Mouse (Mus musculus) CH12.LX (cell line): ENCODE measurements around the gene Msantd1. TPM values are rescaled to one million over a fixed set of nuclear protein-coding genes. Genes with fewer than 3 reads are reported as not detected.

Source experiments
- DNase-seq: peaks from one replicate; pipeline ENCODE4 v3.0.0-alpha.2; 2013; ENCODE audit errors: extremely low read depth
- H3K27ac ChIP-seq: 2 replicates; pipeline ENCODE4 v1.5.1; 2012; ENCODE audit warnings: low read depth, mild to moderate bottlenecking, control low read depth, moderate library complexity; ENCODE audit not compliant: insufficient read depth
- H3K27me3 ChIP-seq: replicated peaks from 2 replicates; pipeline ENCODE3; 2012; ENCODE audit warnings: inconsistent platforms
- H3K36me3 ChIP-seq, 2 experiments: replicated peaks in 1 of 2; 2 replicates each; pipeline versions ENCODE3 to v1.6.1; 2012; ENCODE audit warnings: inconsistent platforms in 1 of 2, low read length in 1 of 2, mild to moderate bottlenecking in 1 of 2, mixed read lengths in 1 of 2, moderate library complexity in 1 of 2; ENCODE audit not compliant: control insufficient read depth in 1 of 2, insufficient read depth in 1 of 2
- H3K4me1 ChIP-seq, 2 experiments: 2 replicates each; pipeline ENCODE4 v1.6.1; 2012; ENCODE audit warnings: inconsistent platforms in 1 of 2, moderate library complexity in 1 of 2; ENCODE audit not compliant: insufficient read depth in 2 of 2, control insufficient read depth in 1 of 2
- H3K4me2 ChIP-seq: 2 replicates; pipeline ENCODE4 v1.6.1; 2012; ENCODE audit warnings: low read depth, mild to moderate bottlenecking, control low read depth; ENCODE audit not compliant: poor library complexity, insufficient read depth, severe bottlenecking
- H3K4me3 ChIP-seq, 3 experiments: fragments of 150-350 bp in 1 of 3; sonication (generic) in 1 of 3; replicated peaks in 1 of 3; 2 replicates each; pipeline versions ENCODE3 to v1.5.1; 2011 to 2012; ENCODE audit warnings: low read depth in 2 of 3, low read length in 2 of 3, mild to moderate bottlenecking in 2 of 3, moderate library complexity in 2 of 3, control low read depth in 1 of 3, improper control_type of control experiment in 1 of 3, inconsistent platforms in 1 of 3, mixed read lengths in 1 of 3; ENCODE audit not compliant: poor library complexity in 1 of 3
- H3K79me2 ChIP-seq: replicated peaks from 2 replicates; pipeline ENCODE4 v1.6.1; 2012; ENCODE audit warnings: mild to moderate bottlenecking, moderate library complexity; ENCODE audit not compliant: control insufficient read depth, poor library complexity, insufficient read depth, severe bottlenecking; ENCODE audit errors: extremely low read depth
- H3K9ac ChIP-seq: 2 replicates; pipeline ENCODE4 v1.6.1; 2012; ENCODE audit warnings: low read depth, mild to moderate bottlenecking, control low read depth, moderate library complexity; ENCODE audit not compliant: insufficient read depth
- H3K9me3 ChIP-seq: replicated peaks from 2 replicates; pipeline ENCODE3; 2012; ENCODE audit warnings: low read length, inconsistent platforms, mixed read lengths
- CHD1 ChIP-seq: IDR thresholded peaks from 2 replicates; pipeline ENCODE4 v1.6.1; 2012; ENCODE audit warnings: low read depth, low read length, improper control_type of control experiment, inconsistent platforms
- CHD2 ChIP-seq: IDR thresholded peaks from 2 replicates; pipeline ENCODE4 v1.6.1; 2011; ENCODE audit warnings: low read length, improper control_type of control experiment
- CTCF ChIP-seq, 2 experiments: IDR thresholded peaks in 1 of 2; conservative IDR thresholded peaks in 1 of 2; 2 replicates each; pipeline ENCODE4 v1.5.1; 2011 to 2012; ENCODE audit warnings: low read depth in 2 of 2, low read length in 2 of 2, improper control_type of control experiment in 1 of 2, inconsistent platforms in 1 of 2, mild to moderate bottlenecking in 1 of 2, moderate library complexity in 1 of 2
- ELF1 ChIP-seq: IDR thresholded peaks from 2 replicates; pipeline ENCODE4 v1.6.1; 2014; ENCODE audit warnings: low read depth, mild to moderate bottlenecking, inconsistent platforms, low read length, improper control_type of control experiment
- EP300 ChIP-seq: IDR thresholded peaks from 2 replicates; pipeline ENCODE4 v1.6.1; 2011; ENCODE audit warnings: low read length, improper control_type of control experiment
- ETS1 ChIP-seq: conservative IDR thresholded peaks from 2 replicates; pipeline ENCODE4 v1.6.1; 2012; ENCODE audit warnings: low read depth, mild to moderate bottlenecking, inconsistent platforms, low read length, improper control_type of control experiment, moderate library complexity
- GABPA ChIP-seq: IDR thresholded peaks from 2 replicates; pipeline ENCODE4 v1.6.1; 2012; ENCODE audit warnings: low read depth, low read length, improper control_type of control experiment, inconsistent platforms; ENCODE audit not compliant: insufficient replicate concordance
- HCFC1 ChIP-seq: IDR thresholded peaks from 2 replicates; pipeline ENCODE4 v1.6.1; 2012; ENCODE audit warnings: low read depth, mild to moderate bottlenecking, inconsistent platforms, low read length, improper control_type of control experiment
- IRF4 ChIP-seq: IDR thresholded peaks from 2 replicates; pipeline ENCODE4 v1.6.1; 2014; ENCODE audit warnings: low read depth, mild to moderate bottlenecking, inconsistent platforms, low read length, improper control_type of control experiment
- JUN ChIP-seq: IDR thresholded peaks from 2 replicates; pipeline ENCODE4 v1.6.1; 2011; ENCODE audit warnings: low read depth, mild to moderate bottlenecking, low read length, improper control_type of control experiment, moderate library complexity; ENCODE audit not compliant: insufficient read depth
- MAFK ChIP-seq: IDR thresholded peaks from 2 replicates; pipeline ENCODE4 v1.6.1; 2011; ENCODE audit warnings: low read length, improper control_type of control experiment; ENCODE audit not compliant: insufficient replicate concordance
- MXI1 ChIP-seq: IDR thresholded peaks from 2 replicates; pipeline ENCODE4 v1.6.1; 2011; ENCODE audit warnings: mild to moderate bottlenecking, low read depth, low read length, improper control_type of control experiment
- MYC ChIP-seq: IDR thresholded peaks from 2 replicates; pipeline ENCODE4 v1.6.1; 2011; ENCODE audit warnings: low read depth, mild to moderate bottlenecking, improper control_type of control experiment, low read length
- NELFE ChIP-seq: IDR thresholded peaks from 2 replicates; pipeline ENCODE4 v1.6.1; 2011; ENCODE audit warnings: low read depth, low read length, improper control_type of control experiment
- NRF1 ChIP-seq: IDR thresholded peaks from 2 replicates; pipeline ENCODE4 v1.6.1; 2014; ENCODE audit warnings: low read depth, mild to moderate bottlenecking, inconsistent platforms, low read length, improper control_type of control experiment, moderate library complexity
- PAX5 ChIP-seq: IDR thresholded peaks from 2 replicates; pipeline ENCODE4 v1.6.1; 2012; ENCODE audit warnings: low read length, inconsistent platforms, mixed read lengths
- POLR2A ChIP-seq: IDR thresholded peaks from 2 replicates; pipeline ENCODE4 v1.6.1; 2011; ENCODE audit warnings: low read depth, mild to moderate bottlenecking, improper control_type of control experiment, low read length
- RAD21 ChIP-seq: IDR thresholded peaks from 2 replicates; pipeline ENCODE4 v1.6.1; 2011; ENCODE audit warnings: low read depth, mild to moderate bottlenecking, low read length, improper control_type of control experiment, moderate library complexity
- SIN3A ChIP-seq: IDR thresholded peaks from 2 replicates; pipeline ENCODE4 v1.6.1; 2012; ENCODE audit warnings: low read length, improper control_type of control experiment, inconsistent platforms
- TBP ChIP-seq: conservative IDR thresholded peaks from 2 replicates; pipeline ENCODE4 v1.6.1; 2011; ENCODE audit warnings: low read depth, low read length, improper control_type of control experiment
- TCF12 ChIP-seq: IDR thresholded peaks from 2 replicates; pipeline ENCODE4 v1.6.1; 2014; ENCODE audit warnings: low read depth, mild to moderate bottlenecking, inconsistent platforms, low read length, improper control_type of control experiment
- UBTF ChIP-seq: IDR thresholded peaks from 2 replicates; pipeline ENCODE4 v1.6.1; 2012; ENCODE audit warnings: low read depth, mild to moderate bottlenecking, inconsistent platforms, low read length, improper control_type of control experiment, moderate library complexity
- ZC3H11A ChIP-seq: IDR thresholded peaks from 2 replicates; pipeline ENCODE4 v1.6.1; 2012; ENCODE audit warnings: low read depth, mild to moderate bottlenecking, inconsistent platforms, low read length, improper control_type of control experiment
- ZKSCAN1 ChIP-seq: IDR thresholded peaks from 2 replicates; pipeline ENCODE4 v1.6.1; 2012; ENCODE audit warnings: low read depth, inconsistent platforms, low read length, improper control_type of control experiment, borderline replicate concordance
- ZNF384 ChIP-seq: IDR thresholded peaks from 2 replicates; pipeline ENCODE4 v1.6.1; 2012; ENCODE audit warnings: low read depth, low read length, improper control_type of control experiment, inconsistent platforms
- dilution Hi-C: fragments of 300-500 bp; cut with MboI; formaldehyde crosslinking; loops from 2 replicates; pipeline ENCODE4 v1.14.3; 2020; ENCODE audit warnings: low sequenced_read_pairs; ENCODE audit not compliant: extremely low pct_unique_long_range_greater_than_20kb, extremely low pct_ligation_motif_present
- in situ Hi-C: fragments of 300-500 bp; cut with MboI; formaldehyde crosslinking; loops from 3 replicates; pipeline ENCODE4 v1.14.3; 2019; ENCODE audit warnings: low sequenced_read_pairs, low pct_ligation_motif_present, low pct_unique_long_range_greater_than_20kb, mixed read lengths
- polyA plus RNA-seq: library from polyadenylated mRNA; unstranded; fragments of >175 nt; gene quantifications from 2 replicates; pipeline ENCODE4 v1.2.1, GENCODE M21; 2012; ENCODE audit warnings: low read depth; ENCODE audit not compliant: insufficient read length
- total RNA-seq, 2 experiments: library from RNA; depleted of rRNA; stranded (reverse); fragments of 300-350 nt in 1 of 2; fragments of >200 nt in 1 of 2; gene quantifications; 2 replicates each; pipeline ENCODE4 v1.2.3; 2012 to 2014

Gene Msantd1
- total and polyA plus RNA-seq, 3 experiments: 0.36 to 1.1 (median 0.38) TPM

GRCm38 (mm10) chr5:34923920-34924319, 16.1 kb downstream of the Msantd1 start:
- no peaks in the 10 kb centered on the region for H3K9me3 ChIP-seq
- H3K27ac ChIP-seq: no peak overlapping the region
- H3K4me1 ChIP-seq: peaks cover 3 to 12% of the 10 kb centered on the region in 2 experiments; a peak in 2 of 4 replicates
- dilution Hi-C loops: no loop called here
- in situ Hi-C loops: no loop called here
- no peak for DNase-seq
- TF ChIP-seq ELF1 (no peak), ZKSCAN1 (no peak), GABPA (no peak), POLR2A (no peak), SIN3A (no peak), MXI1 (no peak), MAFK (no peak), CHD2 (no peak), CTCF (conservative IDR thresholded peaks at IDR 0.05 in 1 of 2, IDR thresholded peaks at IDR 0.05 in 1 of 2; ENCODE audit: low read depth in 2 of 2, low read length in 2 of 2) (no peak), EP300 (no peak), IRF4 (no peak), ZNF384 (no peak), PAX5 (no peak), TBP (no peak), HCFC1 (no peak)
- no peaks in the 10 kb centered on the region for H3K79me2 ChIP-seq
- no peak overlapping the region for H3K4me3 ChIP-seq
- H3K4me2 ChIP-seq: no peak overlapping the region
- peaks cover 6 to 36% of the 10 kb centered on the region in 2 experiments for H3K36me3 ChIP-seq
- no peaks in the 10 kb centered on the region for H3K27me3 ChIP-seq
- H3K9ac ChIP-seq: no peak overlapping the region

GRCm38 (mm10) chr5:34924519-34924918, 16.7 kb downstream of the Msantd1 start:
- TF ChIP-seq TCF12 (no peak), SIN3A (no peak), NRF1 (no peak), UBTF (no peak), JUN (no peak), CHD1 (no peak), MAFK (no peak), CHD2 (no peak), ZKSCAN1 (no peak), MYC (no peak), MXI1 (no peak), RAD21 (no peak), NELFE (no peak), ZC3H11A (no peak), ETS1 (no peak)
- Histone ChIP-seq H3K4me2 (no peak overlapping the region), H3K79me2 (no peaks in the 10 kb centered on the region), H3K4me3 (no peak overlapping the region), H3K9me3 (no peaks in the 10 kb centered on the region), H3K27ac (no peak overlapping the region), H3K4me1 (peaks cover 3 to 12% of the 10 kb centered on the region in 2 experiments; a peak in 2 of 4 replicates), H3K9ac (no peak overlapping the region), H3K27me3 (no peaks in the 10 kb centered on the region), H3K36me3 (peaks cover 6 to 36% of the 10 kb centered on the region in 2 experiments)
- dilution Hi-C loops: no loop called here
- DNase-seq: no peak
- in situ Hi-C loops: no loop called here
